Mouse (Mus musculus): ENCODE results near the gene Srcin1. TPM values are rescaled to one million over a fixed set of nuclear protein-coding genes. Genes with fewer than 3 reads are reported as not detected.

The Srcin1 gene
- polyA plus RNA-seq, 1 experiment from 2014 or later = 0.03 TPM

- H3K4me3 ChIP-seq (ENCODE audit: inconsistent target) = no peak overlapping the region
- WGBS (ENCODE audit: missing documents) = 81% methylated on average over 4 of the region's 4 CpGs
- no peak overlapping the region for H3K27ac ChIP-seq
- no peaks in the 10 kb centered on the region; the same call in 1 of the 2 replicates for H3K36me3 ChIP-seq (ENCODE audit: inconsistent target)
- H3K79me2 ChIP-seq (ENCODE audit: inconsistent target) = no peaks in the 10 kb centered on the region
Observed at GRCm38 (mm10) chr11:97502846-97503245, 73.1 kb downstream of the Srcin1 start.

- Histone ChIP-seq H3K36me3 (ENCODE audit: inconsistent target) (no peaks in the 10 kb centered on the region; the same call in 1 of the 2 replicates), H3K27ac (no peak overlapping the region), H3K4me3 (ENCODE audit: inconsistent target) (no peak overlapping the region), H3K79me2 (ENCODE audit: inconsistent target) (no peaks in the 10 kb centered on the region)
- 88% methylated on average over 9 of the region's 9 CpGs for WGBS (ENCODE audit: missing documents)
Observed at GRCm38 (mm10) chr11:97502383-97502782, 73.6 kb downstream of the Srcin1 start.

- no peak overlapping the region for H3K4me3 ChIP-seq (ENCODE audit: inconsistent target)
- no peak overlapping the region for H3K27ac ChIP-seq
- H3K36me3 ChIP-seq (ENCODE audit: inconsistent target) = no peaks in the 10 kb centered on the region; the same call in 1 of the 2 replicates
- WGBS (ENCODE audit: missing documents) = 97% methylated on average over 31 of the region's 51 CpGs
- H3K79me2 ChIP-seq (ENCODE audit: inconsistent target) = no peaks in the 10 kb centered on the region
Observed at GRCm38 (mm10) chr11:97500720-97501448, 75.1 kb downstream of the Srcin1 start.

GRCm38 (mm10) chr11:97499865-97500719 lies 75.9 kb downstream of the Srcin1 start, which contains the start of gene 4933428G20Rik:
Gene 4933428G20Rik (minus strand): TSS chr11:97500340.
- Histone ChIP-seq H3K79me2 (ENCODE audit: inconsistent target) (no peaks in the 10 kb centered on the region), H3K36me3 (ENCODE audit: inconsistent target) (peaks cover 5% of the 10 kb centered on the region; the same call in 1 of the 2 replicates), H3K27ac (no peak within 1 kb of the TSS), H3K4me3 (ENCODE audit: inconsistent target) (no peak within 1 kb of the TSS)
- WGBS (ENCODE audit: missing documents) = 92% methylated on average over 42 of the region's 88 CpGs

GRCm38 (mm10) chr11:97497543-97497942 lies 78.4 kb downstream of the Srcin1 start:
- no peaks in the 10 kb centered on the region for H3K79me2 ChIP-seq (ENCODE audit: inconsistent target)
- 90% methylated on average over 4 of the region's 4 CpGs for WGBS (ENCODE audit: missing documents)
- H3K4me3 ChIP-seq (ENCODE audit: inconsistent target) = no peak overlapping the region
- H3K36me3 ChIP-seq (ENCODE audit: inconsistent target) = peaks cover 24% of the 10 kb centered on the region; the same call in 1 of the 2 replicates
- H3K27ac ChIP-seq = no peak overlapping the region

- 88% methylated on average over 3 of the region's 3 CpGs for WGBS (ENCODE audit: missing documents)
Observed at GRCm38 (mm10) chr11:97492836-97493235, 83.2 kb downstream of the Srcin1 start.

GRCm38 (mm10) chr11:97491640-97492039 lies 84.3 kb downstream of the Srcin1 start:
- H3K27ac ChIP-seq = no peak overlapping the region
- no peaks in the 10 kb centered on the region for H3K79me2 ChIP-seq (ENCODE audit: inconsistent target)
- 96% methylated on average over 10 of the region's 10 CpGs for WGBS (ENCODE audit: missing documents)
- no peak overlapping the region for H3K4me3 ChIP-seq (ENCODE audit: inconsistent target)
- H3K36me3 ChIP-seq (ENCODE audit: inconsistent target) = peaks cover 41% of the 10 kb centered on the region

More at GRCm38 (mm10) chr11:97492836-97493235, 83.2 kb downstream of the Srcin1 start:
- no peak overlapping the region for H3K27ac ChIP-seq
- peaks cover 41% of the 10 kb centered on the region for H3K36me3 ChIP-seq (ENCODE audit: inconsistent target)
- H3K4me3 ChIP-seq (ENCODE audit: inconsistent target) = no peak overlapping the region
- no peaks in the 10 kb centered on the region for H3K79me2 ChIP-seq (ENCODE audit: inconsistent target)

- H3K4me3 ChIP-seq (ENCODE audit: inconsistent target) = no peak overlapping the region
- H3K27ac ChIP-seq = no peak overlapping the region
- 65% methylated on average over 16 of the region's 16 CpGs for WGBS (ENCODE audit: missing documents)
- H3K79me2 ChIP-seq (ENCODE audit: inconsistent target) = no peaks in the 10 kb centered on the region
- peaks cover 44% of the 10 kb centered on the region for H3K36me3 ChIP-seq (ENCODE audit: inconsistent target)
Observed at GRCm38 (mm10) chr11:97489589-97490324, 86.2 kb downstream of the Srcin1 start.

- no peak overlapping the region for H3K27ac ChIP-seq
- H3K36me3 ChIP-seq (ENCODE audit: inconsistent target) = peaks cover 37% of the 10 kb centered on the region
- no peaks in the 10 kb centered on the region for H3K79me2 ChIP-seq (ENCODE audit: inconsistent target)
- no peak overlapping the region for H3K4me3 ChIP-seq (ENCODE audit: inconsistent target)
- 83% methylated on average over 3 of the region's 3 CpGs for WGBS (ENCODE audit: missing documents)
Observed at GRCm38 (mm10) chr11:97487656-97488055, 88.3 kb downstream of the Srcin1 start.

GRCm38 (mm10) chr11:97485661-97486060 lies 90.3 kb downstream of the Srcin1 start:
- 93% methylated on average over 8 of the region's 8 CpGs for WGBS (ENCODE audit: missing documents)
- Histone ChIP-seq H3K4me3 (ENCODE audit: inconsistent target) (no peak overlapping the region), H3K79me2 (ENCODE audit: inconsistent target) (no peaks in the 10 kb centered on the region), H3K36me3 (ENCODE audit: inconsistent target) (peaks cover 39% of the 10 kb centered on the region), H3K27ac (no peak overlapping the region)

- Histone ChIP-seq H3K4me3 (ENCODE audit: inconsistent target) (no peak overlapping the region), H3K27ac (no peak overlapping the region), H3K79me2 (ENCODE audit: inconsistent target) (no peaks in the 10 kb centered on the region), H3K36me3 (ENCODE audit: inconsistent target) (peaks cover 53% of the 10 kb centered on the region)
- 89% methylated on average over 8 of the region's 8 CpGs for WGBS (ENCODE audit: missing documents)
Observed at GRCm38 (mm10) chr11:97479824-97480223, 96.2 kb downstream of the Srcin1 start.

GRCm38 (mm10) chr11:97479085-97479484 lies 96.9 kb downstream of the Srcin1 start:
- Histone ChIP-seq H3K4me3 (ENCODE audit: inconsistent target) (no peak overlapping the region), H3K79me2 (ENCODE audit: inconsistent target) (no peaks in the 10 kb centered on the region), H3K27ac (no peak overlapping the region), H3K36me3 (ENCODE audit: inconsistent target) (peaks cover 52% of the 10 kb centered on the region)
- 73% methylated on average over 10 of the region's 10 CpGs for WGBS (ENCODE audit: missing documents)

- Histone ChIP-seq H3K4me3 (ENCODE audit: inconsistent target) (no peak overlapping the region), H3K79me2 (ENCODE audit: inconsistent target) (no peaks in the 10 kb centered on the region), H3K27ac (no peak overlapping the region), H3K36me3 (ENCODE audit: inconsistent target) (peaks cover 57% of the 10 kb centered on the region)
- WGBS (ENCODE audit: missing documents) = 91% methylated on average over 6 of the region's 6 CpGs
Observed at GRCm38 (mm10) chr11:97478345-97478744, 97.6 kb downstream of the Srcin1 start.

GRCm38 (mm10) chr11:97477431-97477830 lies 98.6 kb downstream of the Srcin1 start:
- H3K27ac ChIP-seq = no peak overlapping the region
- 88% methylated on average over 7 of the region's 7 CpGs for WGBS (ENCODE audit: missing documents)
- peaks cover 60% of the 10 kb centered on the region for H3K36me3 ChIP-seq (ENCODE audit: inconsistent target)
- no peak overlapping the region for H3K4me3 ChIP-seq (ENCODE audit: inconsistent target)
- H3K79me2 ChIP-seq (ENCODE audit: inconsistent target) = no peaks in the 10 kb centered on the region

Data from macrophage (primary cell).